Mouse (Mus musculus) midbrain, postnatal 0 days (tissue): ENCODE results near the gene Defa21. TPM values are rescaled to one million over a fixed set of nuclear protein-coding genes. Genes with fewer than 3 reads are reported as not detected.
"Not testable (repeated sequence)": the region's sequence is repeated elsewhere in the genome, so short reads cannot be mapped to it uniquely, and the experiment has no call there.

Source experiments
- ATAC-seq: fragments of 200-750 bp; cut with Nextera tagmentation; 2 replicates; pipeline ENCODE4 v1.8.0; 2017; ENCODE audit warnings: moderate number of reproducible peaks, mild to moderate bottlenecking, moderate TSS enrichment, moderate library complexity; ENCODE audit not compliant: low FRiP score
- DNase-seq: peaks from one replicate; pipeline ENCODE4 v3.0.0-alpha.2; 2015; ENCODE audit warnings: low spot score
- H3K27ac ChIP-seq: fragments of 300-500 bp; sonication (generic); 2 replicates; pipeline ENCODE4 v1.5.1; 2014; ENCODE audit warnings: low read depth, mild to moderate bottlenecking, low read length, mixed read lengths
- H3K27me3 ChIP-seq: fragments of 300-500 bp; sonication (generic); 2 replicates; pipeline ENCODE4 v1.6.1; 2014; ENCODE audit warnings: low read length, control low read depth, mixed read lengths; ENCODE audit not compliant: insufficient read depth
- H3K36me3 ChIP-seq: fragments of 300-500 bp; sonication (generic); 2 replicates; pipeline ENCODE4 v1.6.1; 2014; ENCODE audit warnings: low read length, control low read depth, mixed read lengths; ENCODE audit not compliant: insufficient read depth
- H3K4me1 ChIP-seq: fragments of 300-500 bp; sonication (generic); 2 replicates; pipeline ENCODE4 v1.6.1; 2014; ENCODE audit warnings: mild to moderate bottlenecking, control low read depth, antibody characterized with exemption, low read length, mixed read lengths; ENCODE audit not compliant: insufficient read depth
- H3K4me2 ChIP-seq: fragments of 300-500 bp; sonication (generic); 2 replicates; pipeline ENCODE4 v1.6.1; 2014; ENCODE audit warnings: low read depth, mild to moderate bottlenecking, low read length, mixed read lengths; ENCODE audit not compliant: poor library complexity, severe bottlenecking
- H3K4me3 ChIP-seq: fragments of 300-500 bp; sonication (generic); 2 replicates; pipeline ENCODE4 v1.5.1; 2014; ENCODE audit warnings: low read depth, mild to moderate bottlenecking, low read length, moderate library complexity
- H3K9ac ChIP-seq: fragments of 300-500 bp; sonication (generic); replicated peaks from 2 replicates; pipeline ENCODE4 v1.6.1; 2014; ENCODE audit warnings: mild to moderate bottlenecking, low read length, moderate library complexity, mixed read lengths; ENCODE audit not compliant: poor library complexity, severe bottlenecking
- H3K9me3 ChIP-seq: fragments of 300-500 bp; sonication (generic); 2 replicates; pipeline ENCODE4 v1.6.1; 2016; ENCODE audit warnings: low read length, control low read depth
- CTCF ChIP-seq: IDR thresholded peaks from 2 replicates; pipeline ENCODE4 v1.5.1; 2016; ENCODE audit warnings: antibody characterized with exemption, mild to moderate bottlenecking
- WGBS: fragments of 180-500 bp; shearing (Covaris S2); extraction: QIAGEN DNeasy Blood & Tissue Kit; methylation state at CpG from one replicate; pipeline ENCODE4 v1.1.7; 2014; 5-methylcytosine and 5-hydroxymethylcytosine counted together
- polyA plus RNA-seq: library from polyadenylated mRNA; unstranded; fragments of >200 nt; fragmentation: Nextera tagmentation; extraction: Ambion mirVana; gene quantifications from 2 replicates; pipeline ENCODE4 v1.2.1, GENCODE M21; 2015
- total RNA-seq: library from RNA; depleted of rRNA; stranded (reverse); fragments of >200 nt; gene quantifications from 2 replicates; pipeline ENCODE4 v1.2.3, GENCODE M21; 2014; rRNA removed

Defa21 gene
- total and polyA plus RNA-seq, 2 experiments from 2014 or later: not detected

DNA sequence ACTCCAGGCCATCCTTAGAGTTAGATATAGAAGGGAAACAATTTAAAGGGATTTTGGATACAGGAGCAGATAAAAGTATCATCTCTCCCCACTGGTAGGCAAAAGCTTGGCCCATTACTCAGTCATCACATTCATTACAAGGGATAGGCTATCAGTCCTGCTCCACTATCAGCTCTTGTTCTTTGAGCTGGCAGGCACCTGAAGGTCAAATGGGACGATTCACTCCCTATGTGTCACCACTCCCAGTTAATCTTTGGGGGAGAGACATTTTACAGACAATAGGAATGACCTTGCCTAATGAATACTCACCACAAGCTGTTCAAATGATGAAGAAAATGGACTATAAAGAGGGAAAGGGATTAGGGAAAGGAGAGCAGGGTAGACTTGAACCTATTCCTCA is 18.5 kb upstream of the Defa21 start:
- no peak overlapping the region for H3K27ac ChIP-seq
- H3K4me1 ChIP-seq: no peaks in the 10 kb centered on the region
- TF ChIP-seq CTCF: no peak
- no peak overlapping the region for H3K4me2 ChIP-seq
- H3K27me3 ChIP-seq: no peaks in the 10 kb centered on the region
- ATAC-seq (no peak), DNase-seq (no peak)
- H3K4me3 ChIP-seq: no peak overlapping the region
- 18% methylated on average over 1 of the region's 1 CpGs for WGBS
- H3K9ac ChIP-seq: no peak overlapping the region
- H3K36me3 ChIP-seq: no peaks in the 10 kb centered on the region
- peaks cover 5% of the 10 kb centered on the region; the same call in 1 of the 2 replicates for H3K9me3 ChIP-seq

GRCm38 (mm10) chr8:21008578-21008977 is 16.8 kb upstream of the Defa21 start:
- H3K4me1 ChIP-seq, H3K27me3 ChIP-seq, ATAC-seq, H3K4me3 ChIP-seq, H3K27ac ChIP-seq, H3K4me2 ChIP-seq, H3K9me3 ChIP-seq, H3K36me3 ChIP-seq, H3K9ac ChIP-seq, DNase-seq: not testable (repeated sequence)
- WGBS: 49% methylated on average over 6 of the region's 6 CpGs

- H3K27ac ChIP-seq, H3K4me2 ChIP-seq, H3K36me3 ChIP-seq, DNase-seq, H3K9ac ChIP-seq, H3K9me3 ChIP-seq, H3K4me3 ChIP-seq, H3K4me1 ChIP-seq, ATAC-seq, H3K27me3 ChIP-seq: not testable (repeated sequence)
- whole genome bisulfite sequencing: 62% methylated on average over 1 of the region's 1 CpGs
Observed at GRCm38 (mm10) chr8:21010548-21010947, 14.8 kb upstream of the Defa21 start.

DNA sequence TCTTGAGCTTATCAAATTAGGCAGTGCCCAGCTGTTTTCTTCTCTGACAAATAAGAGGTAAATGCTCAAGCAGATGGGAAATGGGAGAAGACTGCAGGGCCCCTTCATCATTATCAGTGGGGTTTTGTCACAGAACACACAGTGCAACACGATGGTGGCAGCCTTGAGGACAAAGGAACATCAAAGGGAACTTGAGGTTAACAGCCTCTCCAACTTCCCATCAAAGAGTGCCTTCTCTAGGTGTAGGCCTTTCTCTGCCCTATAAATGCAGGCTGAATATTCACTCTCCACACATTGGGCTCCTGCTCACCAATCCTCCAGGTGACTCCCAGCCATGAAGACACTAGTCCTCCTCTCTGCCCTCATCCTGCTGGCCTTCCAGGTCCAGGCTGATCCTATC is 29.4 kb downstream of the Defa21 start, which contains the start of gene Defa23:
Gene Defa23 (plus strand): TSS at position 301 of the 400 bp plus-strand sequence.
- not testable (repeated sequence) for ATAC-seq, H3K4me2 ChIP-seq, DNase-seq, H3K4me3 ChIP-seq, H3K27ac ChIP-seq, H3K4me1 ChIP-seq, H3K9ac ChIP-seq, H3K27me3 ChIP-seq, H3K9me3 ChIP-seq, H3K36me3 ChIP-seq
- no CpG with 5 or more reads among the region's 1 CpGs for WGBS

- not testable (repeated sequence) for H3K36me3 ChIP-seq, H3K4me2 ChIP-seq, H3K9ac ChIP-seq, DNase-seq, H3K27me3 ChIP-seq, H3K4me1 ChIP-seq, H3K9me3 ChIP-seq, ATAC-seq, H3K4me3 ChIP-seq, H3K27ac ChIP-seq
- 82% methylated on average over 1 of the region's 1 CpGs for WGBS
Observed at GRCm38 (mm10) chr8:21064738-21065137, 39.4 kb downstream of the Defa21 start, which contains the start of gene Defa35. TSS of gene Defa35 (plus strand) at chr8:21065038.

Other genes with a start within 250 kb of the Defa21 start
- not detected in 2 replicates for gene Defb33, start 132.9 kb upstream of the Defa21 start, total RNA-seq
- not detected in 2 replicates for gene Defb33, start 132.9 kb upstream of the Defa21 start, polyA plus RNA-seq
- not detected in 2 replicates for gene Gm15056, start 122.9 kb upstream of the Defa21 start, total RNA-seq
- not detected in 2 replicates for gene Gm15056, start 122.9 kb upstream of the Defa21 start, polyA plus RNA-seq
- gene Gm6040, start 103.5 kb upstream of the Defa21 start, total RNA-seq: not detected in 2 replicates
- gene Gm6040, start 103.5 kb upstream of the Defa21 start, polyA plus RNA-seq: not detected in 2 replicates
- not detected in 2 replicates for gene AY761185, start 80.8 kb upstream of the Defa21 start, total RNA-seq
- not detected in 2 replicates for gene AY761185, start 80.8 kb upstream of the Defa21 start, polyA plus RNA-seq
- not detected in 2 replicates for gene Defa23, start 29.5 kb downstream of the Defa21 start, total RNA-seq
- not detected in 2 replicates for gene Defa23, start 29.5 kb downstream of the Defa21 start, polyA plus RNA-seq
- not detected in 2 replicates for gene Defa35, start 39.5 kb downstream of the Defa21 start, total RNA-seq
- not detected in 2 replicates for gene Defa35, start 39.5 kb downstream of the Defa21 start, polyA plus RNA-seq
- not detected in 2 replicates for gene Defa25, start 58.9 kb downstream of the Defa21 start, total RNA-seq
- gene Defa25, start 58.9 kb downstream of the Defa21 start, polyA plus RNA-seq: not detected in 2 replicates
- gene Gm14851, start 70.5 kb downstream of the Defa21 start, total RNA-seq: not detected in 2 replicates
- gene Gm14851, start 70.5 kb downstream of the Defa21 start, polyA plus RNA-seq: not detected in 2 replicates
- not detected in 2 replicates for gene Defa30, start 109.1 kb downstream of the Defa21 start, total RNA-seq
- gene Defa30, start 109.1 kb downstream of the Defa21 start, polyA plus RNA-seq: not detected in 2 replicates
- not detected in 2 replicates for gene Defa22, start 136.7 kb downstream of the Defa21 start, total RNA-seq
- gene Defa22, start 136.7 kb downstream of the Defa21 start, polyA plus RNA-seq: not detected in 2 replicates
- gene Defa31, start 166.1 kb downstream of the Defa21 start, total RNA-seq: not detected in 2 replicates
- not detected in 2 replicates for gene Defa31, start 166.1 kb downstream of the Defa21 start, polyA plus RNA-seq
- not detected in 2 replicates for gene Gm15293, start 176.0 kb downstream of the Defa21 start, total RNA-seq
- not detected in 2 replicates for gene Gm15293, start 176.0 kb downstream of the Defa21 start, polyA plus RNA-seq
- not detected in 2 replicates for gene Gm15292, start 224.2 kb downstream of the Defa21 start, total RNA-seq
- not detected in 2 replicates for gene Gm15292, start 224.2 kb downstream of the Defa21 start, polyA plus RNA-seq